Mouse (Mus musculus): ENCODE measurements around the gene Tpst1.

DNA sequence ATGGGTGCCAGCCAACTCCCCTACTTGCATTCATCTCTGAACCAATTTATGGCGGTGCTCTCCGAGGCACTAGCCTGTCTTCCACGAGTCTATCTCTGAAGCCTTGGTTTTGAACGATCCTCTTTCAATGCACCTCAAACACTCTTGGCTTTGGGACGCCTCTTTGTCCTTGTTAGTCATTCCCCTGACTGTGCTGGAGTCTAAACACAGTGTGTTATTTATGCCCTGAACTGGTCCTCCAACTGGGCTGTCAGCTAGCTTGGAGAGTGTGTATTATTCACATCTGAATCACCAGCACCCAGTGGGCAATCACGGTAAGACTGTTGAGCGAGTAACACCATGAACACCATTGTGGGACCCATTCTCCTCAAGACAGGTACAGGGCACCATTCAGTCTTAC, 45.4 kb upstream of the Tpst1 start:
- no peak for TF ChIP-seq CTCF (IDR thresholded peaks at IDR 0.05; ENCODE audit: control insufficient read depth, insufficient read depth, insufficient read length)
- TF ChIP-seq CEBPB (IDR thresholded peaks at IDR 0.05; ENCODE audit: low read depth): no peak
- no peak for TF ChIP-seq MAX (IDR thresholded peaks at IDR 0.05)
